Mouse (Mus musculus) hindbrain, postnatal 0 days (tissue): Measurements from ENCODE around the gene Prkci. TPM values are rescaled to one million over a fixed set of nuclear protein-coding genes. Genes with fewer than 3 reads are reported as not detected.

ENCODE experiments used
- ATAC-seq: fragments of 200-750 bp; cut with Nextera tagmentation; 2 replicates; pipeline ENCODE4 v1.8.0; 2017; ENCODE audit warnings: mild to moderate bottlenecking, moderate TSS enrichment, moderate library complexity
- DNase-seq: peaks from one replicate; pipeline ENCODE4 v3.0.0-alpha.2; 2015; ENCODE audit warnings: low spot score
- H3K27ac ChIP-seq: fragments of 300-500 bp; sonication (generic); 2 replicates; pipeline ENCODE4 v1.5.1; 2014; ENCODE audit warnings: mild to moderate bottlenecking
- H3K27me3 ChIP-seq: fragments of 300-500 bp; sonication (generic); 2 replicates; pipeline ENCODE4 v1.6.1; 2014; ENCODE audit warnings: low read length, mixed read lengths; ENCODE audit not compliant: insufficient read depth
- H3K36me3 ChIP-seq: fragments of 300-500 bp; sonication (generic); 2 replicates; pipeline ENCODE4 v1.6.1; 2014; ENCODE audit warnings: low read length, mixed read lengths; ENCODE audit not compliant: insufficient read depth
- H3K4me1 ChIP-seq: fragments of 300-500 bp; sonication (generic); 2 replicates; pipeline ENCODE4 v1.6.1; 2014; ENCODE audit warnings: antibody characterized with exemption, low read length, mixed read lengths; ENCODE audit not compliant: insufficient read depth
- H3K4me2 ChIP-seq: fragments of 300-500 bp; sonication (generic); 2 replicates; pipeline ENCODE4 v1.6.1; 2014; ENCODE audit warnings: low read depth, mild to moderate bottlenecking, low read length, moderate library complexity, mixed read lengths
- H3K4me3 ChIP-seq: fragments of 300-500 bp; sonication (generic); 2 replicates; pipeline ENCODE4 v1.5.1; 2014; ENCODE audit warnings: low read length
- H3K9ac ChIP-seq: fragments of 300-500 bp; sonication (generic); replicated peaks from 2 replicates; pipeline ENCODE4 v1.6.1; 2014; ENCODE audit warnings: mild to moderate bottlenecking, low read length, moderate library complexity, mixed read lengths
- H3K9me3 ChIP-seq: fragments of 300-500 bp; sonication (generic); 2 replicates; pipeline ENCODE4 v1.6.1; 2016; ENCODE audit warnings: low read length, mixed read lengths
- CTCF ChIP-seq: IDR thresholded peaks from 2 replicates; pipeline ENCODE4 v1.5.1; 2016; ENCODE audit warnings: antibody characterized with exemption, control low read depth, low read depth
- WGBS: fragments of 180-500 bp; shearing (Covaris S2); extraction: QIAGEN DNeasy Blood & Tissue Kit; methylation state at CpG from one replicate; pipeline ENCODE4 v1.1.7; 2014; 5-methylcytosine and 5-hydroxymethylcytosine counted together
- polyA plus RNA-seq: library from polyadenylated mRNA; unstranded; fragments of >200 nt; fragmentation: Nextera tagmentation; extraction: Ambion mirVana; gene quantifications from 2 replicates; pipeline ENCODE4 v1.2.1, GENCODE M21; 2015
- total RNA-seq: library from RNA; depleted of rRNA; stranded (reverse); fragments of >200 nt; gene quantifications from 2 replicates; pipeline ENCODE4 v1.2.3, GENCODE M21; 2014

Prkci gene
- total and polyA plus RNA-seq, 2 experiments from 2014 or later: 20.8 to 45.2 TPM

DNA sequence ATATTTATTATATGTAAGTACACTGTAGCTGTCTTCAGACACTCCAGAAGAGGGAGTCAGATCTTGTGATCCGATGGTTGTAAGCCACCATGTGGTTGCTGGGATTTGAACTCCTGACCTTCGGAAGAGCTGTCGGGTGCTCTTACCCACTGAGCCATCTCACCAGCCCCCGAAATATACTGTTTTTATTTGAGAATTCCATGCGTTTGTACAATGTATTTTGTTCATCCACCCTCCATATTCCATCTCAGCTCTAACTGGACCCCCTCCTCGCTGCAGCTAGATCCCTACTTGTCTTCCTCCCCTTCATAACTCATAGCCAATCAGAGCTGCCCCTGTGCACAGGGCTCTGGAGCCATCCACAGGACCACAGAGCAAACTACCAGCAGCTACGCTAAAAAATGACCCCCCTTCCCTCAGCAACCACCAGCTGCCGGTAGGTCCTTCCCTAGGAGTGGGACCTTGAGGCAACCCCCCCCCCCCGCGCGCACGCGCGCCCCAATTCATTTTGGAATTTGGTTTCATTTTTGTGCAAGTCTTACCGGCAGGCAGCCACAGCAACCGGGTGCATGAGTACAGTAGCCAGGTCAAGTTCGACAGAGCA, 60.6 kb downstream of the Prkci start:
- Histone ChIP-seq H3K27me3 (no peaks in the 10 kb centered on the region), H3K27ac (no peak overlapping the region), H3K4me1 (no peaks in the 10 kb centered on the region), H3K9ac (peak overlapping the region; percentile 37; the same call in 1 of the 2 replicates), H3K4me3 (peak overlapping the region; percentile 38), H3K36me3 (peaks cover 4% of the 10 kb centered on the region; the same call in 1 of the 2 replicates), H3K4me2 (peak overlapping the region; percentile 58), H3K9me3 (no peaks in the 10 kb centered on the region)
- WGBS: 29% methylated on average over 17 of the region's 17 CpGs
- ATAC-seq: peak; percentile 74
- peak; percentile 27; the same call in 1 of the 2 replicates for TF ChIP-seq CTCF
- DNase-seq: peak; percentile 61

GRCm38 (mm10) chr3:31056651-31057627, 61.4 kb downstream of the Prkci start:
- Histone ChIP-seq H3K27me3 (no peaks in the 10 kb centered on the region), H3K4me2 (peak overlapping the region; percentile 58), H3K9ac (peak overlapping the region; percentile 37; the same call in 1 of the 2 replicates), H3K4me3 (peak overlapping the region; percentile 38), H3K9me3 (no peaks in the 10 kb centered on the region), H3K4me1 (no peaks in the 10 kb centered on the region), H3K27ac (peak overlapping the region; percentile 69; the same call in 1 of the 2 replicates), H3K36me3 (no peaks in the 10 kb centered on the region)
- peak; percentile 94 for ATAC-seq
- DNase-seq: peak; percentile 90
- WGBS: 3% methylated on average over 30 of the region's 30 CpGs
- peak; percentile 94 for TF ChIP-seq CTCF

DNA sequence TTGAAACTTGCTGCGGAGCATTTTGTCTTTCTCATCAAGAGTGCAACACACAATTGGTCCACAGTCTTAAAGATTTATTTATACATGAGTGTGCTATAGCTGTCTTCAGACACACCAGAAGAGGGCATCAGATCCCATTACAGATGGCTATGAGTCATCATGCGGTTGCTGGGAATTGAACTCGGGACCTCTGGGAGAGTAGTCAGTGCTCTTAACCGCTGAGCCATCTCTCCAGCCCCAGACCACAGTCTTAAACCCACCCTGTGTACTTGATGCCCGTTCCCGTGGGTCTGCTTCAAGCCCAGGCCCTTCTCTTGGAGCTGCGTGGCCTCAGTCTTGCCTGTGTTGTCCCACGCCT, 65.2 kb downstream of the Prkci start:
- Histone ChIP-seq H3K4me2 (no peak overlapping the region), H3K9me3 (no peaks in the 10 kb centered on the region), H3K4me3 (no peak overlapping the region), H3K27ac (no peak overlapping the region), H3K36me3 (no peaks in the 10 kb centered on the region), H3K9ac (no peak overlapping the region), H3K27me3 (no peaks in the 10 kb centered on the region), H3K4me1 (no peaks in the 10 kb centered on the region)
- no peak for TF ChIP-seq CTCF
- 82% methylated on average over 8 of the region's 8 CpGs for WGBS
- DNase-seq (no peak), ATAC-seq (no peak)

- ATAC-seq: no peak
Observed at GRCm38 (mm10) chr3:31061103-31061785, 65.7 kb downstream of the Prkci start.

GRCm38 (mm10) chr3:31061786-31062120, 66.2 kb downstream of the Prkci start:
- DNase-seq: no peak
- Histone ChIP-seq H3K9ac (no peak overlapping the region), H3K4me2 (no peak overlapping the region), H3K36me3 (no peaks in the 10 kb centered on the region), H3K4me3 (no peak overlapping the region), H3K27me3 (no peaks in the 10 kb centered on the region), H3K9me3 (no peaks in the 10 kb centered on the region), H3K27ac (no peak overlapping the region), H3K4me1 (no peaks in the 10 kb centered on the region)
- peak; percentile 22; the same call in 1 of the 2 replicates for TF ChIP-seq CTCF
- 79% methylated on average over 4 of the region's 4 CpGs for WGBS
- ATAC-seq: no peak

More at GRCm38 (mm10) chr3:31061103-31061785, 65.7 kb downstream of the Prkci start:
- TF ChIP-seq CTCF: no peak
- H3K4me3 ChIP-seq: no peak overlapping the region
- H3K36me3 ChIP-seq: no peaks in the 10 kb centered on the region
- H3K9me3 ChIP-seq: no peaks in the 10 kb centered on the region
- no peak overlapping the region for H3K27ac ChIP-seq
- H3K4me1 ChIP-seq: no peaks in the 10 kb centered on the region
- 64% methylated on average over 20 of the region's 20 CpGs for WGBS
- H3K27me3 ChIP-seq: no peaks in the 10 kb centered on the region
- DNase-seq: no peak
- no peak overlapping the region for H3K4me2 ChIP-seq
- H3K9ac ChIP-seq: no peak overlapping the region

DNA sequence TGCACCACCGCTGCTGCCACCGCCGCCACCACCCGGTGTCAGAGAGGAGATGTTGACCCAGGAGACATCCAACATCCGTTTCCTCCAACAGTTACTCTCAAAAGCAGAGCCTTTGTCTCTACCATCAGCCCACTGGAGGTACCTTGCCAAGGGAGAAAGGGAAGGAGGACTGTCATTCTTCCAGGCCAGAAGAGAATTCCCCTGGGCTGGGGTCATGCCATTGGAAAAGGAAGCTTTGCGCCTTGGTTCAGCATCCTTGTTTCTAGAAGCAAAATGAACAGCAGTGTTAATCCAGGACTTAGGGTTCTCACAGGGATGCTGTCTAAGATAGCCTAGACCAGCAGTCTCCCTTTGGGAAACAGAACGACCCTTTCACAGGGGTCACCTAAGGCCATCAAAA, 66.8 kb downstream of the Prkci start:
- no peak overlapping the region for H3K9ac ChIP-seq
- ATAC-seq (no peak), DNase-seq (no peak)
- H3K27ac ChIP-seq: no peak overlapping the region
- H3K36me3 ChIP-seq: no peaks in the 10 kb centered on the region
- 88% methylated on average over 7 of the region's 7 CpGs for WGBS
- H3K9me3 ChIP-seq: no peaks in the 10 kb centered on the region
- no peaks in the 10 kb centered on the region for H3K27me3 ChIP-seq
- H3K4me2 ChIP-seq: no peak overlapping the region
- H3K4me3 ChIP-seq: no peak overlapping the region
- H3K4me1 ChIP-seq: no peaks in the 10 kb centered on the region
- TF ChIP-seq CTCF: no peak
